Mouse (Mus musculus) limb, embryonic 11.5 days (tissue): ENCODE measurements around the gene Tapt1. TPM values are rescaled to one million over a fixed set of nuclear protein-coding genes. Genes with fewer than 3 reads are reported as not detected.

Experiments used
- ATAC-seq: fragments of 200-750 bp; cut with Nextera tagmentation; 2 replicates; pipeline ENCODE4 v1.8.0; 2017; ENCODE audit warnings: low read depth; ENCODE audit not compliant: insufficient number of reproducible peaks, low FRiP score, low TSS enrichment
- DNase-seq: peaks from one replicate; pipeline ENCODE4 v3.0.0-alpha.2; 2015; ENCODE audit warnings: low spot score
- H3K27ac ChIP-seq: fragments of 300-500 bp; sonication (generic); replicated peaks from 2 replicates; pipeline ENCODE4 v1.5.1; 2014; ENCODE audit warnings: low read depth, mild to moderate bottlenecking, low read length
- H3K27me3 ChIP-seq: fragments of 300-500 bp; sonication (generic); 2 replicates; pipeline ENCODE4 v1.6.1; 2014; ENCODE audit warnings: mild to moderate bottlenecking, low read length, mixed read lengths; ENCODE audit not compliant: control insufficient read depth, insufficient read depth
- H3K36me3 ChIP-seq: fragments of 300-500 bp; sonication (generic); 2 replicates; pipeline ENCODE4 v1.6.1; 2014; ENCODE audit warnings: mild to moderate bottlenecking, low read length, moderate library complexity, mixed read lengths; ENCODE audit not compliant: control insufficient read depth, insufficient read depth
- H3K4me1 ChIP-seq: fragments of 300-500 bp; sonication (generic); 2 replicates; pipeline ENCODE4 v1.6.1; 2014; ENCODE audit warnings: low read length, mixed read lengths; ENCODE audit not compliant: control insufficient read depth, insufficient read depth
- H3K4me2 ChIP-seq: fragments of 300-500 bp; sonication (generic); 2 replicates; pipeline ENCODE4 v1.6.1; 2014; ENCODE audit warnings: low read depth, mild to moderate bottlenecking, moderate library complexity; ENCODE audit not compliant: severe bottlenecking
- H3K4me3 ChIP-seq: fragments of 300-500 bp; sonication (generic); 2 replicates; pipeline ENCODE4 v1.5.1; 2014; ENCODE audit warnings: low read depth, low read length
- H3K9ac ChIP-seq: fragments of 300-500 bp; sonication (generic); 2 replicates; pipeline ENCODE4 v1.6.1; 2014; ENCODE audit warnings: mild to moderate bottlenecking, low read length
- H3K9me3 ChIP-seq: fragments of 300-500 bp; sonication (generic); 2 replicates; pipeline ENCODE4 v1.6.1; 2016; ENCODE audit warnings: low read length; ENCODE audit not compliant: control insufficient read depth
- WGBS: fragments of 180-500 bp; shearing (Covaris S2); extraction: QIAGEN DNeasy Blood & Tissue Kit; methylation state at CpG from one replicate; pipeline ENCODE4 v1.1.7; 2014; 5-methylcytosine and 5-hydroxymethylcytosine counted together
- polyA plus RNA-seq: library from polyadenylated mRNA; unstranded; fragments of >200 nt; fragmentation: Nextera tagmentation; extraction: Ambion mirVana; gene quantifications from 2 replicates; pipeline ENCODE4 v1.2.1, GENCODE M21; 2014

Gene Tapt1
- polyA plus RNA-seq, 1 experiment from 2014 or later: 36.1 TPM

- no peak for ATAC-seq
- no peak for DNase-seq
- 89% methylated on average over 4 of the region's 4 CpGs for WGBS
Observed at GRCm38 (mm10) chr5:44242828-44243227, 16.4 kb upstream of the Tapt1 start.

GRCm38 (mm10) chr5:44241726-44242125 lies 15.3 kb upstream of the Tapt1 start:
- H3K4me3 ChIP-seq: no peak overlapping the region
- no peaks in the 10 kb centered on the region for H3K27me3 ChIP-seq
- no peaks in the 10 kb centered on the region for H3K4me1 ChIP-seq
- no peak overlapping the region for H3K9ac ChIP-seq
- DNase-seq: no peak
- H3K9me3 ChIP-seq: no peaks in the 10 kb centered on the region
- no peak overlapping the region for H3K4me2 ChIP-seq
- 100% methylated on average over 1 of the region's 1 CpGs for WGBS
- H3K36me3 ChIP-seq: no peaks in the 10 kb centered on the region; the same call in 1 of the 2 replicates
- no peak for ATAC-seq
- H3K27ac ChIP-seq: no peak overlapping the region

More at GRCm38 (mm10) chr5:44242828-44243227, 16.4 kb upstream of the Tapt1 start:
- Histone ChIP-seq H3K27ac (no peak overlapping the region), H3K36me3 (no peaks in the 10 kb centered on the region; the same call in 1 of the 2 replicates), H3K4me1 (no peaks in the 10 kb centered on the region), H3K9ac (no peak overlapping the region), H3K4me2 (no peak overlapping the region), H3K4me3 (no peak overlapping the region), H3K27me3 (no peaks in the 10 kb centered on the region), H3K9me3 (no peaks in the 10 kb centered on the region)

DNA sequence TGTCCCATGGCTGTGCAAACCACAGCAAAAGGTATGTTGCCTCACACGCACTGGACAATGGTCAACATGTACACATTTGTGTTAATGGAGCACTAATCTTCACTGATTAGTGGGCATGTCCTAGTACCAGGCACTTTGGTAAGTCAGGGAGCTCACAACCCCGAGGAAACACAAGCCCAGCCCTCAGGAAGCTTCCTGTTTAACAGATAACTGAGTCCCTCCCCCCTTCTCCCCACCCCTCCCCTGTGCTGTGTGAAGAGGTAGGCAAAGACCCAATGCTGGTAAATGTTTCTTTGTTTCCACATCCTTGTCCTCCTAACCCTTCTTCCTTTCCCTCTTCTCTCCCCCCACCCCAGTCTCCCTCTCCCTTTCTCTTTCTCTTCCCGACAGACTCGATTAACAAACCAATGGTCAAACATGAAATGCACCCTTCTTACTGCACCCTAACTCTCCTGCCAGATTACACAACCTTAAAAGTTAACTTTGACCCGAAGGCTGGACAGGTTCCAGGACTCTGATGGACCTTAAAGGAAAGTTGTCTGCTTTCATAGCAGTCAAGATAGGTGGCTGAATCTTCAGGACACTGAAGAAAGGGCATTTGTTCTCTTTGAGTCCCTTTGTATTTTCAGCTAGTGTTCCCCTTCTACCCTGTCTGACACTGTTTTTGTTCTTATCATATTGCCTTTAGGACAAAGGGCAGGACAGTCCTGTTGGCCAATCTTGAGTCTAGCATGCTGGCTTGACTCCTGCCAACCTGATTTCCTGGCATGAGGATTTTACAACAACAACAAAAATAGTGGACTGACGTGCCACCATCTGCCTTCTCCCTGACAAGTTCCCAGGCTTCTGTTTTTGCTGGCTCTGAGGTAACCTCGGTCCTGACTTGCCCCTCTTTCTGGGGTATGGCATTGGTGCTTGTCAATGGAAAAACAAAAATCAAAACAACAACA lies 13.0 kb upstream of the Tapt1 start:
- Histone ChIP-seq H3K4me1 (no peaks in the 10 kb centered on the region), H3K27me3 (no peaks in the 10 kb centered on the region), H3K4me2 (no peak overlapping the region), H3K9ac (no peak overlapping the region), H3K4me3 (no peak overlapping the region), H3K36me3 (no peaks in the 10 kb centered on the region; the same call in 1 of the 2 replicates), H3K27ac (no peak overlapping the region), H3K9me3 (no peaks in the 10 kb centered on the region)
- 74% methylated on average over 7 of the region's 7 CpGs for WGBS
- DNase-seq: no peak
- no peak for ATAC-seq

DNA sequence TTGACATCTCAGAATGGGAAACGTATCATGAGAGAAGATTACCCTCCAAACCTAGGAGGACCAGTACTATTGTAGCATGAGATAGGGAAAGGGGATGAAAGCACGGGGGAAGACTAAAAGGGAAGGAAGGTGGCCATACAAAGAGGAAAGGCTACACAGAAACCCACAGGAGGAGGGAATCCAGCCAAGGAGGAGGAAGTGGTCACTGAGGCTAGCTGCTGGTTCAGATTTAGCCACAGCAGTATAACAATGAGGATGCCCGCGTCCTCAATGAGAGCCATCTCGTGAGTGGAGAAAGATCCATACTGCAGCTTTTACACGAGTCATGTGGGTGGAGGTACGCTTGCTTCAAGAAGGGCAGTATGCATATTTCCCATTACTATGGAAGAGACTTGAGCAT lies 11.8 kb upstream of the Tapt1 start:
- ATAC-seq (no peak), DNase-seq (no peak)
- WGBS: 90% methylated on average over 7 of the region's 7 CpGs
- Histone ChIP-seq H3K36me3 (no peaks in the 10 kb centered on the region; the same call in 1 of the 2 replicates), H3K4me2 (no peak overlapping the region), H3K9ac (no peak overlapping the region), H3K9me3 (no peaks in the 10 kb centered on the region), H3K27ac (no peak overlapping the region), H3K4me1 (no peaks in the 10 kb centered on the region), H3K4me3 (no peak overlapping the region), H3K27me3 (no peaks in the 10 kb centered on the region)

DNA sequence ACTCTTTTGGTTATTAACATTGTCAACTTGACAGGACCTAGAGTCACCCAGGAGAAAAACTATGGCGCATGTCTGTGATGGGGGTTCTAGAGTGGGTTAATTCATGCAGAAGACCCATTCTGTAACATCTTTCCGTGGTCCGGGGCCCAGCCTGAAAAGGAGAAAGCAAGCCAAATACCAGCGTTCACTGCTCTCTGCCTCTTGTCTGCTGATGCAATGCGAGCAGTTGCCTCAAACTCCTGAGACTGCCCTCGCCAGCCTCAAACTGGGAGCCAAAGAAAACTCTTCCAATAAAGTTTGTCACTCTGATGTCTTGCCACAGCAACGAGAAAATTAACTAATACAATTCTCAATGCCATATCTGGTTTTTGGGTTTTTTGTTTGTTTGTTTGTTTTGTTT lies 8.2 kb upstream of the Tapt1 start:
- H3K9me3 ChIP-seq: no peaks in the 10 kb centered on the region
- WGBS: 91% methylated on average over 7 of the region's 7 CpGs
- H3K4me1 ChIP-seq: no peaks in the 10 kb centered on the region
- ATAC-seq (no peak), DNase-seq (no peak)
- H3K9ac ChIP-seq: no peak overlapping the region
- no peaks in the 10 kb centered on the region; the same call in 1 of the 2 replicates for H3K36me3 ChIP-seq
- H3K4me3 ChIP-seq: no peak overlapping the region
- no peak overlapping the region for H3K27ac ChIP-seq
- H3K27me3 ChIP-seq: no peaks in the 10 kb centered on the region
- H3K4me2 ChIP-seq: no peak overlapping the region

- ATAC-seq: no peak
- Histone ChIP-seq H3K9me3 (no peaks in the 10 kb centered on the region), H3K4me3 (no peak overlapping the region), H3K36me3 (no peaks in the 10 kb centered on the region; the same call in 1 of the 2 replicates), H3K4me2 (no peak overlapping the region), H3K27ac (no peak overlapping the region), H3K9ac (no peak overlapping the region), H3K4me1 (no peaks in the 10 kb centered on the region), H3K27me3 (no peaks in the 10 kb centered on the region)
- WGBS: 92% methylated on average over 3 of the region's 3 CpGs
- no peak for DNase-seq
Observed at GRCm38 (mm10) chr5:44233933-44234332, 7.5 kb upstream of the Tapt1 start.

GRCm38 (mm10) chr5:44228756-44229155 lies 2.3 kb upstream of the Tapt1 start:
- Histone ChIP-seq H3K4me3 (no peak overlapping the region), H3K27ac (no peak overlapping the region), H3K4me1 (peaks cover 9% of the 10 kb centered on the region; the same call in 1 of the 2 replicates), H3K27me3 (no peaks in the 10 kb centered on the region), H3K36me3 (no peaks in the 10 kb centered on the region), H3K9ac (no peak overlapping the region), H3K4me2 (no peak overlapping the region), H3K9me3 (no peaks in the 10 kb centered on the region)
- no peak for ATAC-seq
- no peak for DNase-seq
- WGBS: 80% methylated on average over 4 of the region's 4 CpGs

DNA sequence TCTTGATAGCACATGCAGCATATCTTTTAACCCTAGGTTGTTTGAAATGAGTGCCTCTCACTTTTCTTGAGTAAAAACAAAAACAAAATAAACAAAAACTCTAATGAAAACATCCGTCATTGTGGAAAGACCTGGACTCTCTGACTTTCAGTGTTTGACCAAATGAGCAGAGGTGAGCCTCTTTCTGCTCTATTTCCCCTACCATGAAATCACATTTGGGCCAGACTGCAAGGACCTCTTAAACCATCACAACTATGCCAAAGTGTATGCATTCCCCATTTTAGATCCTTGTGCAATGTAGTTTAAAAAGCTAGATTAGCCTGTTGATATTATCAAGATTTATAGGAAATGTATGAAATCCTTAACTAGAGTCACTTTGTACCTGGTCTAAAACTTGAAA lies 1.9 kb upstream of the Tapt1 start:
- DNase-seq: no peak
- ATAC-seq: no peak
- no peaks in the 10 kb centered on the region for H3K36me3 ChIP-seq

More for the DNA sequence above, 1.9 kb upstream of the Tapt1 start:
- H3K4me3 ChIP-seq: no peak overlapping the region
- H3K27me3 ChIP-seq: no peaks in the 10 kb centered on the region
- H3K9me3 ChIP-seq: no peaks in the 10 kb centered on the region
- H3K4me2 ChIP-seq: no peak overlapping the region
- no peak overlapping the region for H3K27ac ChIP-seq
- WGBS: 81% methylated on average over 1 of the region's 1 CpGs
- H3K4me1 ChIP-seq: peaks cover 9% of the 10 kb centered on the region; the same call in 1 of the 2 replicates
- H3K9ac ChIP-seq: no peak overlapping the region
